Mouse (Mus musculus) kidney, postnatal 0 days (tissue): ENCODE results near the gene S1pr4. TPM values are rescaled to one million over a fixed set of nuclear protein-coding genes. Genes with fewer than 3 reads are reported as not detected.

Source experiments
- ATAC-seq: fragments of 200-750 bp; cut with Nextera tagmentation; replicated peaks from 2 replicates; pipeline ENCODE4 v1.8.0; 2017; ENCODE audit warnings: low read depth, moderate number of reproducible peaks, moderate TSS enrichment, moderate library complexity; ENCODE audit not compliant: low FRiP score
- DNase-seq: peaks from one replicate; pipeline ENCODE4 v3.0.0-alpha.2; 2016; ENCODE audit warnings: low spot score
- H3K27ac ChIP-seq: fragments of 300-500 bp; sonication (generic); 2 replicates; pipeline ENCODE4 v1.5.1; 2014; ENCODE audit warnings: mild to moderate bottlenecking
- H3K27me3 ChIP-seq: fragments of 300-500 bp; sonication (generic); 2 replicates; pipeline ENCODE4 v1.6.1; 2014; ENCODE audit warnings: low read length, mixed read lengths; ENCODE audit not compliant: insufficient read depth
- H3K36me3 ChIP-seq: fragments of 300-500 bp; sonication (generic); 2 replicates; pipeline ENCODE4 v1.6.1; 2014; ENCODE audit warnings: low read length, mixed read lengths; ENCODE audit not compliant: insufficient read depth
- H3K4me1 ChIP-seq: fragments of 300-500 bp; sonication (generic); replicated peaks from 2 replicates; pipeline ENCODE4 v1.6.1; 2014; ENCODE audit warnings: antibody characterized with exemption, low read length, mixed read lengths; ENCODE audit not compliant: insufficient read depth
- H3K4me2 ChIP-seq: fragments of 300-500 bp; sonication (generic); 2 replicates; pipeline ENCODE4 v1.6.1; 2014; ENCODE audit warnings: mild to moderate bottlenecking, low read length, moderate library complexity, mixed read lengths
- H3K4me3 ChIP-seq: fragments of 300-500 bp; sonication (generic); replicated peaks from 2 replicates; pipeline ENCODE4 v1.5.1; 2014; ENCODE audit warnings: low read depth, low read length
- H3K9ac ChIP-seq: fragments of 300-500 bp; sonication (generic); 2 replicates; pipeline ENCODE4 v1.6.1; 2014; ENCODE audit warnings: low read depth, low read length
- H3K9me3 ChIP-seq: fragments of 300-500 bp; sonication (generic); replicated peaks from 2 replicates; pipeline ENCODE4 v1.6.1; 2016; ENCODE audit warnings: low read length, inconsistent platforms, mixed read lengths
- CTCF ChIP-seq: IDR thresholded peaks from 2 replicates; pipeline ENCODE4 v1.5.1; 2016; ENCODE audit warnings: antibody characterized with exemption, low read depth, mild to moderate bottlenecking, moderate library complexity
- WGBS: fragments of 180-500 bp; shearing (Covaris S2); extraction: QIAGEN DNeasy Blood & Tissue Kit; methylation state at CpG from one replicate; pipeline ENCODE4 v1.1.7; 2014; 5-methylcytosine and 5-hydroxymethylcytosine counted together
- polyA plus RNA-seq: library from polyadenylated mRNA; unstranded; fragments of >200 nt; fragmentation: Nextera tagmentation; extraction: Ambion mirVana; gene quantifications from 2 replicates; pipeline ENCODE4 v1.2.1, GENCODE M21; 2015

S1pr4 gene
- polyA plus RNA-seq, 1 experiment from 2014 or later = 1.7 TPM

GRCm38 (mm10) chr10:81489941-81490340 is 10.0 kb downstream of the S1pr4 start:
- Histone ChIP-seq H3K4me2 (no peak overlapping the region), H3K27ac (no peak overlapping the region), H3K4me3 (no peak overlapping the region), H3K9me3 (no peaks in the 10 kb centered on the region), H3K36me3 (peaks cover 53% of the 10 kb centered on the region), H3K27me3 (no peaks in the 10 kb centered on the region), H3K4me1 (peaks cover 3% of the 10 kb centered on the region; the same call in 1 of the 2 replicates), H3K9ac (no peak overlapping the region)
- DNase-seq (no peak), ATAC-seq (no peak)
- 70% methylated on average over 14 of the region's 14 CpGs for WGBS
- TF ChIP-seq CTCF = no peak

GRCm38 (mm10) chr10:81488081-81488480 is 11.9 kb downstream of the S1pr4 start:
- Histone ChIP-seq H3K4me2 (no peak overlapping the region), H3K9me3 (no peaks in the 10 kb centered on the region), H3K4me1 (no peaks in the 10 kb centered on the region), H3K36me3 (peaks cover 53% of the 10 kb centered on the region), H3K9ac (no peak overlapping the region), H3K27me3 (no peaks in the 10 kb centered on the region), H3K27ac (no peak overlapping the region), H3K4me3 (no peak overlapping the region)
- no peak for TF ChIP-seq CTCF
- ATAC-seq (no peak), DNase-seq (no peak)
- WGBS = 82% methylated on average over 11 of the region's 11 CpGs

GRCm38 (mm10) chr10:81486496-81486895 is 13.4 kb downstream of the S1pr4 start:
- H3K27me3 ChIP-seq = peaks cover 8% of the 10 kb centered on the region; the same call in 1 of the 2 replicates
- no peak overlapping the region for H3K4me3 ChIP-seq
- TF ChIP-seq CTCF = no peak
- peaks cover 42% of the 10 kb centered on the region for H3K36me3 ChIP-seq
- 85% methylated on average over 10 of the region's 10 CpGs for WGBS
- H3K9me3 ChIP-seq = no peaks in the 10 kb centered on the region
- no peak for DNase-seq
- ATAC-seq = no peak
- H3K9ac ChIP-seq = no peak overlapping the region
- no peak overlapping the region for H3K4me2 ChIP-seq
- no peak overlapping the region for H3K27ac ChIP-seq
- H3K4me1 ChIP-seq = no peaks in the 10 kb centered on the region

- H3K27me3 ChIP-seq = peaks cover 17% of the 10 kb centered on the region; the same call in 1 of the 2 replicates
- DNase-seq = no peak
- H3K4me2 ChIP-seq = no peak overlapping the region
- no peak for ATAC-seq
- no peak overlapping the region for H3K4me3 ChIP-seq
- WGBS = 73% methylated on average over 7 of the region's 7 CpGs
- H3K36me3 ChIP-seq = peaks cover 33% of the 10 kb centered on the region
- no peak overlapping the region for H3K9ac ChIP-seq
- no peaks in the 10 kb centered on the region for H3K4me1 ChIP-seq
- no peak for TF ChIP-seq CTCF
- H3K27ac ChIP-seq = no peak overlapping the region
- no peaks in the 10 kb centered on the region for H3K9me3 ChIP-seq
These were observed 14.4 kb downstream of the S1pr4 start for GRCm38 (mm10) chr10:81485479-81486018.

- ATAC-seq (no peak), DNase-seq (no peak)
- H3K4me3 ChIP-seq = no peak overlapping the region
- peak; percentile 23 for TF ChIP-seq CTCF
- H3K27me3 ChIP-seq = peaks cover 18% of the 10 kb centered on the region; the same call in 1 of the 2 replicates
- H3K9me3 ChIP-seq = no peaks in the 10 kb centered on the region
- H3K4me1 ChIP-seq = no peaks in the 10 kb centered on the region
- H3K9ac ChIP-seq = no peak overlapping the region
- no peak overlapping the region for H3K4me2 ChIP-seq
- WGBS = 10% methylated on average over 2 of the region's 2 CpGs
- H3K36me3 ChIP-seq = peaks cover 29% of the 10 kb centered on the region
- no peak overlapping the region for H3K27ac ChIP-seq
These were observed 14.9 kb downstream of the S1pr4 start for GRCm38 (mm10) chr10:81485060-81485449.

- H3K27me3 ChIP-seq = peaks cover 18% of the 10 kb centered on the region; the same call in 1 of the 2 replicates
- H3K9me3 ChIP-seq = no peaks in the 10 kb centered on the region
- WGBS = 58% methylated on average over 6 of the region's 6 CpGs
- no peak overlapping the region for H3K4me2 ChIP-seq
- no peak overlapping the region for H3K4me3 ChIP-seq
- ATAC-seq (no peak), DNase-seq (no peak)
- H3K9ac ChIP-seq = no peak overlapping the region
- no peak for TF ChIP-seq CTCF
- peaks cover 24% of the 10 kb centered on the region for H3K36me3 ChIP-seq
- no peak overlapping the region for H3K27ac ChIP-seq
- no peaks in the 10 kb centered on the region for H3K4me1 ChIP-seq
These were observed 15.4 kb downstream of the S1pr4 start for GRCm38 (mm10) chr10:81484441-81485059.
